Mouse (Mus musculus) midbrain, embryonic 12.5 days (tissue): ENCODE measurements around the gene Pde4d. TPM values are rescaled to one million over a fixed set of nuclear protein-coding genes. Genes with fewer than 3 reads are reported as not detected.

Experiments used
- ATAC-seq: fragments of 200-750 bp; cut with Nextera tagmentation; 2 replicates; pipeline ENCODE4 v1.8.0; 2017; ENCODE audit warnings: low read depth, moderate TSS enrichment, moderate library complexity; ENCODE audit not compliant: low FRiP score
- H3K27ac ChIP-seq: fragments of 300-500 bp; sonication (generic); replicated peaks from 2 replicates; pipeline ENCODE4 v1.5.1; 2016; ENCODE audit warnings: mild to moderate bottlenecking
- H3K27me3 ChIP-seq: fragments of 300-500 bp; sonication (generic); 2 replicates; pipeline ENCODE4 v1.6.1; 2016; ENCODE audit warnings: mild to moderate bottlenecking
- H3K36me3 ChIP-seq: fragments of 300-500 bp; sonication (generic); 2 replicates; pipeline ENCODE4 v1.6.1; 2016
- H3K4me1 ChIP-seq: fragments of 300-500 bp; sonication (generic); 2 replicates; pipeline ENCODE4 v1.6.1; 2016
- H3K4me2 ChIP-seq: fragments of 300-500 bp; sonication (generic); replicated peaks from 2 replicates; pipeline ENCODE4 v1.6.1; 2016; ENCODE audit warnings: mild to moderate bottlenecking, moderate library complexity
- H3K4me3 ChIP-seq: fragments of 300-500 bp; sonication (generic); 2 replicates; pipeline ENCODE4 v1.5.1; 2016; ENCODE audit warnings: mild to moderate bottlenecking
- H3K9ac ChIP-seq: fragments of 300-500 bp; sonication (generic); replicated peaks from 2 replicates; pipeline ENCODE4 v1.6.1; 2016; ENCODE audit warnings: mild to moderate bottlenecking, moderate library complexity
- H3K9me3 ChIP-seq: fragments of 300-500 bp; sonication (generic); 2 replicates; pipeline ENCODE4 v1.6.1; 2016; ENCODE audit warnings: mild to moderate bottlenecking
- WGBS: fragments of 180-500 bp; shearing (Covaris S2); methylation state at CpG from one replicate; pipeline ENCODE4 v1.1.7; 2016; 5-methylcytosine and 5-hydroxymethylcytosine counted together
- polyA plus RNA-seq: library from polyadenylated mRNA; unstranded; fragments of >200 nt; fragmentation: Nextera tagmentation; extraction: Ambion mirVana; gene quantifications from 2 replicates; pipeline ENCODE4 v1.2.1, GENCODE M21; 2016

Gene Pde4d
- polyA plus RNA-seq, 1 experiment from 2014 or later, result 21.4 TPM

DNA sequence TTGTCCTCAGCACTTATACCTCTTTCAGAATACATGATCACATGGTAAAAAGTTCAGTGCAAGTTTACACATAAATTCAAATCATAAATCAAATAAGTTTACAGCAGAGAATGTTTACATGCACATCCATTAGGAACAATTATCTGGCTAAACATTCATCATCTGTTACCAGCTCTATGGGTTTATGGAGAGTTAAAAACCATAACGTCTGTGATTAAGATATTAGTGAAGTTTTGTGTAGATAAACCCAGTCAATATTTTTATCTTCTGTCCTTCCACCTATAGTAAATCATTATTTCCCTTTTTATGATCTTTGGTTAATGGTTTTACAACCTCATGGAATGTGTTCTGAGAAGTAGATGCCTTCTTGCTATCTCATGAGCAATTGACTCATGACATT, 168.5 kb downstream of the Pde4d start:
- ATAC-seq, result no peak
- no peaks in the 10 kb centered on the region for H3K4me1 ChIP-seq

DNA sequence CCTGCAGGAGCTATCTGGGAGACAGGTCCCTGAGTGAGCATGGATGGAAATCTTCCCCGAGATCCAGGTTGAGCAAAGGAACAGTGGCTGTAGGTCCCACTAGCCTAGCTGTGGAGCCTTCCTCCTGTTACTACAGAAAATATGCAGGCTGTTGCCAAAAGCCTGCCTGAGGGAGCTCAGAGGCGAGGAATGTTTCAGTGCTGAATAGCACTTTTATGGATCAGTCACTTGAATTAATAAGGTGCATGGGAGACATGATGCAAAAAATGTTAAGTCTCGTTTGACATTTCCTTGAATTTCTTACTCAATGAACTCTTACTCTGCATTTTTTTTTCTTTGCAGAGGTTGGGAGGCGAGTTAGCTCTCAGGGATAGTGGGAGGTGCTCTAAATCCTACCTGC, 172.9 kb downstream of the Pde4d start:
- Histone ChIP-seq H3K36me3 (no peaks in the 10 kb centered on the region), H3K27me3 (no peaks in the 10 kb centered on the region), H3K4me2 (no peak overlapping the region), H3K4me1 (no peaks in the 10 kb centered on the region), H3K27ac (no peak overlapping the region), H3K4me3 (no peak overlapping the region), H3K9me3 (no peaks in the 10 kb centered on the region), H3K9ac (no peak overlapping the region)
- no peak for ATAC-seq
- WGBS, result 61% methylated on average over 4 of the region's 4 CpGs

More for the DNA sequence above, 168.5 kb downstream of the Pde4d start:
- Histone ChIP-seq H3K4me2 (no peak overlapping the region), H3K36me3 (no peaks in the 10 kb centered on the region), H3K4me3 (no peak overlapping the region), H3K27me3 (no peaks in the 10 kb centered on the region), H3K9ac (no peak overlapping the region), H3K9me3 (no peaks in the 10 kb centered on the region), H3K27ac (no peak overlapping the region)
- WGBS, result 85% methylated on average over 1 of the region's 1 CpGs

DNA sequence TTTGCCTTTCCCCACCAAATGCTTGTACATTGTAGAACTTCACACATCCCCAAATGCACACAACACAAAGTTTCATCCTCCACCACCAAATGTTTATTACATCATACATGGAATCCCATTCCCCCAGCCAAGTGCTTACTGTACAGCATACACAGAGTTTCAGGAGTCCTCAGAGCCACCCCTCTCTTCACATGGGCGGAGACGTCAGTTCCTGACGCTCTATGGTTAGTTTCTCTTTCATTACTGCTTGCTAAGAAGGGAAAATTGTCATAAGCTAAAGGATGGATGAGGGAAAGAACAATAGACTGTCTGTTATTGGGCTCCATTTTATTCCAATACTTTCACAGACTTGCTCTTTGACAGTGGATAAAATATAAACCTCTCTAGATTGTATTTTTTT, 174.2 kb downstream of the Pde4d start:
- Histone ChIP-seq H3K4me3 (no peak overlapping the region), H3K36me3 (no peaks in the 10 kb centered on the region), H3K4me1 (no peaks in the 10 kb centered on the region), H3K9me3 (no peaks in the 10 kb centered on the region), H3K27me3 (no peaks in the 10 kb centered on the region), H3K9ac (no peak overlapping the region), H3K4me2 (no peak overlapping the region), H3K27ac (no peak overlapping the region)
- no peak for ATAC-seq
- 90% methylated on average over 3 of the region's 3 CpGs for WGBS

DNA sequence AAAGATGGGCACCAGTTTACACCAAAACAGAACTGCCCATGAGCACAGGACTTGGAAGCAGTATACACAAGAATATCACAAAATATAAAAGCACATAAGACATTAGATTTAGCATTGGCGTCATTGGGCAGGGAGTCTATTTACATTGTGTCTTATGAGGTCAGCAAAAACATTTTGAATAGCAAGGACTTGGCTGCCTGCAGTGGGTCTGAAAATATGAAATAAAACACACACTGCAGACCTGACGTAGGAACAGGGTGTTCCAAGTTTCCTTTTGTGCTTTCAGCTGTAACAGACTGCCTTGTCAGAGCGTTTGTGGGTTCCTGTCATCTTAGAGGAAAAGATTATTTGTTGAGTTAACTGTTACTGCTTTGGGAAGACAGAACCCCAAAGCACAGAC, 176.4 kb downstream of the Pde4d start:
- H3K4me1 ChIP-seq, result no peaks in the 10 kb centered on the region
- WGBS, result 69% methylated on average over 3 of the region's 3 CpGs

DNA sequence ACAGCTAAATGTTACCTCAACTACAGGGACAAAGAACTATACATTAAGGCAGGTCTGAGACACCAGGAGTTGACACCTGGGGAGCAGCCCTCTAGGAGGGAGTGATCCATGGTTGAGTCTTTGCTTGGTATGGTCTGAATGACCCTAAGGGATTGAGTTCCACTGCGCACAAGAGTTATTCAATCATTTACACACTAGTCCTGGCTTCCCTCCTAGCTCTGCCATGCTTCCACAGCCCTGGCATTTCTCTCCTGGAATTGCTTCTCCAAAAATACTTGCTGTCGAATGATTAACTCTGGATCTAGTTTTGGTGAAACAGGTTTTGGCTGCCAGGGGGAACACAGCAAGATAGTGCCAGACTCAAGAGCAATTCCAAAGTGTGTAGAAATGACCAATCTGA, 178.8 kb downstream of the Pde4d start:
- H3K4me1 ChIP-seq, result no peaks in the 10 kb centered on the region
- WGBS, result 96% methylated on average over 2 of the region's 2 CpGs
- no peaks in the 10 kb centered on the region for H3K36me3 ChIP-seq
- no peak overlapping the region for H3K4me2 ChIP-seq
- H3K4me3 ChIP-seq, result no peak overlapping the region
- H3K27me3 ChIP-seq, result no peaks in the 10 kb centered on the region
- no peaks in the 10 kb centered on the region for H3K9me3 ChIP-seq
- H3K9ac ChIP-seq, result no peak overlapping the region
- no peak for ATAC-seq
- H3K27ac ChIP-seq, result no peak overlapping the region

More for the DNA sequence above, 176.4 kb downstream of the Pde4d start:
- Histone ChIP-seq H3K36me3 (no peaks in the 10 kb centered on the region), H3K27me3 (no peaks in the 10 kb centered on the region), H3K9ac (no peak overlapping the region), H3K4me3 (no peak overlapping the region), H3K9me3 (no peaks in the 10 kb centered on the region), H3K27ac (no peak overlapping the region), H3K4me2 (no peak overlapping the region)
- no peak for ATAC-seq

DNA sequence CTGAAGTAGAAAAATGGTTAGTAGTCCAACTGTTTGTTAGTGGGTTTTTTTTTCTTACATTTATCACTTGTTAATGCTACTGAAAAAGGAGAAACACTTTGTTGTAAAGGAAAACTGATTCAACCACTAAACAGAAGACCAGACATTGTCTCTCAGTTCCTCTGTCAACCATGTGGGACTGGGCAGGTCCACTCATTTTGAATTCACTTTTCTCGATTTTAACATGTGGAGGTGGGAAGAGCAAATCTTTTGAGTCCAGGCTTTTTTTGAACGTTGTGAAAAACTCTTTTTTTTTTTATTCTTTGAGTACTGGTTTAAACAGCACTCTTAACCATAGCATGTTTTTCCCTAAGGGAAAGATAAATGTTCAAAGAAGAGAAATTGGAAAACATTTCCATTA, 180.8 kb downstream of the Pde4d start:
- no peaks in the 10 kb centered on the region for H3K9me3 ChIP-seq
- no peaks in the 10 kb centered on the region for H3K36me3 ChIP-seq
- WGBS, result 71% methylated on average over 2 of the region's 2 CpGs
- no peak overlapping the region for H3K4me2 ChIP-seq
- ATAC-seq, result no peak
- H3K4me3 ChIP-seq, result no peak overlapping the region
- no peak overlapping the region for H3K9ac ChIP-seq
- H3K27me3 ChIP-seq, result no peaks in the 10 kb centered on the region
- H3K4me1 ChIP-seq, result no peaks in the 10 kb centered on the region
- no peak overlapping the region for H3K27ac ChIP-seq

DNA sequence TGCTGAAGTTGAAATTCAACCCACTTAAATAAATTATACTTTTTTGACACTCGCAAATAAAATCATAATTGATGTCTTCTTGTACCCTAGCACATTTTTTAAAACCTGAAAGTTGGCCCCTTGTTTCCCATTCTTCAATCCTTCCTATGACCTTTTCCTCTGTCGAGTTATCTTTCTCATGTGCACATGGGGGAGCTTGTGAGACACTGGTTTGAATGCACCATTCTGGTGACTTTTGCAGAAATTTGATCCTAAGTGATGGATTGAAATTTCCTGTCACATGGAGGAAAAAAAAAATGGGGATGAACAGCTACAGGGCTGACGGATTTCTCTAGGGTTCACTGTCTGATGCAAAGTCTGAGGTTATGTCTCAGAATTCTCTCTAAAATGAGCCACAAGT, 181.5 kb downstream of the Pde4d start:
- Histone ChIP-seq H3K27ac (no peak overlapping the region), H3K4me3 (no peak overlapping the region), H3K4me1 (no peaks in the 10 kb centered on the region), H3K27me3 (no peaks in the 10 kb centered on the region), H3K9ac (no peak overlapping the region), H3K4me2 (no peak overlapping the region), H3K9me3 (no peaks in the 10 kb centered on the region), H3K36me3 (no peaks in the 10 kb centered on the region)
- ATAC-seq, result no peak
- 79% methylated on average over 3 of the region's 3 CpGs for WGBS

GRCm38 (mm10) chr13:108636526-108636925, 186.8 kb downstream of the Pde4d start:
- no peaks in the 10 kb centered on the region for H3K27me3 ChIP-seq
- WGBS, result 68% methylated on average over 1 of the region's 1 CpGs
- H3K9me3 ChIP-seq, result no peaks in the 10 kb centered on the region
- no peak for ATAC-seq
- no peak overlapping the region for H3K4me2 ChIP-seq
- no peak overlapping the region for H3K4me3 ChIP-seq
- H3K9ac ChIP-seq, result no peak overlapping the region
- no peaks in the 10 kb centered on the region for H3K4me1 ChIP-seq
- H3K36me3 ChIP-seq, result no peaks in the 10 kb centered on the region
- no peak overlapping the region for H3K27ac ChIP-seq

DNA sequence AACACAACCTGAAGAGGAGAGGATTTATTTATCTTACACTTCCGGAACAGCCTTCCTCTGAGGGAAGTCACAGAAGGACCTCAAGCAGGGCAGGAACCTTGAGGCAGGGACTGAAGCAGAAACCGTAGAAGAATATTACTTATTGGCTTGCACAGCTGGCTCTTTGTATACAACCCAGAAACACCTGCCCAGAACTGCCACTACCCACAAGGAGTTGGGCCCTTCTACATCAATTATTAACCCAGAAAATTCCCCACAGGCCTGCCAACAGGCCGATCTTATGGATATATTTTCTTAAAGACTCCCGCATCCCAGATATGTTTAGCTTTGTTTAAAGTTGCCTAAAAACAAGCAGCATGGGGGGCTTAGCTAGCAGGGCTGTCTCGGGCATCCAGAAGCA, 192.5 kb downstream of the Pde4d start:
- H3K36me3 ChIP-seq, result no peaks in the 10 kb centered on the region
- whole genome bisulfite sequencing, result 85% methylated on average over 5 of the region's 5 CpGs
- ATAC-seq, result no peak
- H3K4me2 ChIP-seq, result no peak overlapping the region
- no peaks in the 10 kb centered on the region for H3K9me3 ChIP-seq
- H3K27ac ChIP-seq, result no peak overlapping the region
- H3K9ac ChIP-seq, result no peak overlapping the region
- no peaks in the 10 kb centered on the region for H3K27me3 ChIP-seq
- H3K4me3 ChIP-seq, result no peak overlapping the region
- no peaks in the 10 kb centered on the region for H3K4me1 ChIP-seq

DNA sequence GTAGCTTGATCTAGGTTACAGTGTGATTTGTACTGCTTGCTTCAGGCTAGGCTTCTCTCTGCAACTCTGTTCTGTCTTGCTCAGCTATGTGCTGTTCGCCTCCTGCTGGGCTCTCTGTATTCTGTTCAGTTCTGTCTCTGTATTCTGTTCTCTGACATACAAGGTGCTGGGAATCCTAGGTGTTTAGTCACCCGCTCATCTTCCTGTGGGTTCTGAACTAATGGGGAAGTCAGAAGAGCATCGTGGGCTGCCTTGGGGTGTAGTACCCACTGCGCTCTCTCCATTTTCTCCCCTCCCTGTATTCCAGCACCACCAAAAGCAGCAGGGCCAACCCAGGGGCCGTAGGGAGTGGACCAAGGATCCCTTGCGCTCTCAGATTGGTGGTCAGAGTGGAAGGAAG, 197.1 kb downstream of the Pde4d start:
- H3K4me3 ChIP-seq, result no peak overlapping the region
- no peaks in the 10 kb centered on the region for H3K36me3 ChIP-seq
- H3K4me2 ChIP-seq, result no peak overlapping the region
- ATAC-seq, result no peak
- no peaks in the 10 kb centered on the region for H3K4me1 ChIP-seq
- 86% methylated on average over 6 of the region's 6 CpGs for WGBS
- no peaks in the 10 kb centered on the region for H3K27me3 ChIP-seq
- H3K9me3 ChIP-seq, result no peaks in the 10 kb centered on the region
- no peak overlapping the region for H3K27ac ChIP-seq
- no peak overlapping the region for H3K9ac ChIP-seq

GRCm38 (mm10) chr13:108647239-108647638, 197.5 kb downstream of the Pde4d start:
- no peaks in the 10 kb centered on the region for H3K27me3 ChIP-seq
- no peak overlapping the region for H3K4me2 ChIP-seq
- no peaks in the 10 kb centered on the region for H3K36me3 ChIP-seq
- ATAC-seq, result no peak
- H3K27ac ChIP-seq, result no peak overlapping the region
- no peaks in the 10 kb centered on the region for H3K9me3 ChIP-seq
- H3K4me1 ChIP-seq, result no peaks in the 10 kb centered on the region
- no peak overlapping the region for H3K4me3 ChIP-seq
- no peak overlapping the region for H3K9ac ChIP-seq
- WGBS, result 86% methylated on average over 11 of the region's 11 CpGs

DNA sequence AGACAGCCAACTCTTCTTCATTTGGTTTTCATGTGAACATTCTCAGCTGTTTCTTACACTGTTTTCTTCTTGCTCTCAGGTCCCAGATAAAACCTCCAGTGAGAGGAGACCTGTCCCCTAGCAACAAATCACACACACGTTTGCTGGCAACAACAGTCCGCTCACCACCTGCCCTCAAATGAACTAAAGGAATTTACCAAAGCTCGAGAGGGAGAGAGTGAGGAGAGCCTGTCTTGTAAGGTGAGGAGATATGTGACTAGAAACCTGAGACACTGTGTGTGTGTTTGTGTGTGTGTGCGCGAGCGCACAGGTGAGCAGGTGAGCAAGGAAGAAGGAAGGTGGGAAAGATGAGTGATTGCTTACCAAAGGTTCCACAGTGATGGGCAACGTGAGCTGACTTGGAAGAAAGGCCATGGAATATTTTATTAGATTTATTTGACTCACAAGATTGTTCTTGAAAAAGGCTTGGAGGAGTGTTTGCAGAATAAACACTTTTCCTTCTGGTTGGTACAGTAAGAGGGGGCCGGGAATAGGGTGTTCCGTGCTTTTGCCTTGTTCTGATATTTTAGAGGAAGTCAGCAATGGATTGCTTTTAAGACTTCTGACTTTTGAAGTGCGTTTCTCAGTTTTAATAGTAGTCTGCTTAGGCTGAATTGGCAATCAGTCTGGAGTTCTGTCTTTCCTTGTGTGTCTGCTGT, 204.4 kb downstream of the Pde4d start:
- WGBS, result 86% methylated on average over 10 of the region's 10 CpGs
- no peaks in the 10 kb centered on the region for H3K9me3 ChIP-seq
- H3K9ac ChIP-seq, result no peak overlapping the region
- no peak overlapping the region for H3K4me3 ChIP-seq
- no peak overlapping the region for H3K4me2 ChIP-seq
- H3K4me1 ChIP-seq, result no peaks in the 10 kb centered on the region
- ATAC-seq, result no peak
- no peaks in the 10 kb centered on the region for H3K27me3 ChIP-seq
- no peaks in the 10 kb centered on the region for H3K36me3 ChIP-seq
- H3K27ac ChIP-seq, result no peak overlapping the region

GRCm38 (mm10) chr13:108666579-108666978, 216.8 kb downstream of the Pde4d start:
- H3K4me2 ChIP-seq, result no peak overlapping the region
- H3K9me3 ChIP-seq, result no peaks in the 10 kb centered on the region
- H3K36me3 ChIP-seq, result no peaks in the 10 kb centered on the region
- ATAC-seq, result no peak
- no peak overlapping the region for H3K4me3 ChIP-seq
- H3K9ac ChIP-seq, result no peak overlapping the region
- H3K27me3 ChIP-seq, result no peaks in the 10 kb centered on the region
- H3K27ac ChIP-seq, result no peak overlapping the region
- no peaks in the 10 kb centered on the region for H3K4me1 ChIP-seq
